Mouse (Mus musculus): ENCODE results near the gene U2af1l4. TPM values are rescaled to one million over a fixed set of nuclear protein-coding genes. Genes with fewer than 3 reads are reported as not detected.
A peak's percentile ranks its signal among the peaks of the same experiment; 100 is the strongest.

The U2af1l4 gene
- polyA plus RNA-seq, 1 experiment from 2014 or later: 73.8 TPM

- peak within 1 kb of the TSS; percentile 75 for H3K4me2 ChIP-seq (ENCODE audit: low read depth, low read length)
- H3K4me3 ChIP-seq (ENCODE audit: low read length): peak within 1 kb of the TSS; percentile 58
- WGBS: under 1% methylated on average over 20 of the region's 20 CpGs
- ATAC-seq: peak; percentile 83
- no peaks in the 10 kb centered on the region for H3K9me3 ChIP-seq (ENCODE audit: control insufficient read depth, low read length)
- no peaks in the 10 kb centered on the region for H3K27me3 ChIP-seq (replicated peaks; ENCODE audit: control insufficient read depth, insufficient read depth, low read length)
- H3K9ac ChIP-seq (ENCODE audit: low read depth, low read length): peak within 1 kb of the TSS; percentile 71
- H3K4me1 ChIP-seq (ENCODE audit: control insufficient read depth, insufficient read depth, low read length): peaks cover 21% of the 10 kb centered on the region
- peaks cover 11% of the 10 kb centered on the region for H3K36me3 ChIP-seq (ENCODE audit: control insufficient read depth, insufficient read depth, low read length)
- H3K27ac ChIP-seq (ENCODE audit: low read length): peak within 1 kb of the TSS; percentile 64
Measured at GRCm38 (mm10) chr7:30559443-30559954, 3.6 kb upstream of the U2af1l4 start, which contains the start of gene Lin37. Gene Lin37 (minus strand): TSS chr7:30559838.

GRCm38 (mm10) chr7:30560296-30560695, 2.8 kb upstream of the U2af1l4 start:
- Histone ChIP-seq H3K27me3 (replicated peaks; ENCODE audit: control insufficient read depth, insufficient read depth, low read length) (no peaks in the 10 kb centered on the region), H3K9me3 (ENCODE audit: control insufficient read depth, low read length) (no peaks in the 10 kb centered on the region), H3K4me1 (ENCODE audit: control insufficient read depth, insufficient read depth, low read length) (peaks cover 21% of the 10 kb centered on the region), H3K27ac (ENCODE audit: low read length) (peak overlapping the region; percentile 50; the same call in 1 of the 2 replicates), H3K9ac (ENCODE audit: low read depth, low read length) (no peak overlapping the region), H3K4me3 (ENCODE audit: low read length) (no peak overlapping the region), H3K36me3 (ENCODE audit: control insufficient read depth, insufficient read depth, low read length) (peaks cover 10% of the 10 kb centered on the region), H3K4me2 (ENCODE audit: low read depth, low read length) (peak overlapping the region; percentile 53; the same call in 1 of the 2 replicates)
- WGBS: 61% methylated on average over 2 of the region's 2 CpGs
- ATAC-seq: no peak

GRCm38 (mm10) chr7:30562526-30563116, 480 bp upstream of the U2af1l4 start:
- no peak for ATAC-seq
- peak overlapping the region; percentile 85 for H3K4me3 ChIP-seq (ENCODE audit: low read length)
- H3K36me3 ChIP-seq (ENCODE audit: control insufficient read depth, insufficient read depth, low read length): peaks cover 8% of the 10 kb centered on the region; the same call in 1 of the 2 replicates
- H3K9me3 ChIP-seq (ENCODE audit: control insufficient read depth, low read length): no peaks in the 10 kb centered on the region
- peak overlapping the region; percentile 78 for H3K9ac ChIP-seq (ENCODE audit: low read depth, low read length)
- peak overlapping the region; percentile 98 for H3K27ac ChIP-seq (ENCODE audit: low read length)
- under 1% methylated on average over 27 of the region's 27 CpGs for WGBS
- H3K4me2 ChIP-seq (ENCODE audit: low read depth, low read length): peak overlapping the region; percentile 65
- H3K27me3 ChIP-seq (replicated peaks; ENCODE audit: control insufficient read depth, insufficient read depth, low read length): no peaks in the 10 kb centered on the region
- peaks cover 21% of the 10 kb centered on the region for H3K4me1 ChIP-seq (ENCODE audit: control insufficient read depth, insufficient read depth, low read length)

- peak overlapping the region; percentile 88 for H3K9ac ChIP-seq (ENCODE audit: low read depth, low read length)
- no peaks in the 10 kb centered on the region for H3K27me3 ChIP-seq (replicated peaks; ENCODE audit: control insufficient read depth, insufficient read depth, low read length)
- H3K9me3 ChIP-seq (ENCODE audit: control insufficient read depth, low read length): no peaks in the 10 kb centered on the region
- no peak for ATAC-seq
- H3K4me1 ChIP-seq (ENCODE audit: control insufficient read depth, insufficient read depth, low read length): peaks cover 12% of the 10 kb centered on the region
- H3K4me3 ChIP-seq (ENCODE audit: low read length): peak overlapping the region; percentile 85
- peak overlapping the region; percentile 98 for H3K27ac ChIP-seq (ENCODE audit: low read length)
- peak overlapping the region; percentile 58 for H3K4me2 ChIP-seq (ENCODE audit: low read depth, low read length)
- H3K36me3 ChIP-seq (ENCODE audit: control insufficient read depth, insufficient read depth, low read length): peaks cover 10% of the 10 kb centered on the region
- 22% methylated on average over 6 of the region's 6 CpGs for WGBS
Measured at GRCm38 (mm10) chr7:30563906-30564280, 792 bp downstream of the U2af1l4 start.

GRCm38 (mm10) chr7:30564970-30565571, 2.0 kb downstream of the U2af1l4 start, which contains the start of gene Igflr1:
Gene Igflr1 (plus strand): TSS chr7:30565427.
- Histone ChIP-seq H3K4me3 (ENCODE audit: low read length) (no peak within 1 kb of the TSS), H3K9me3 (ENCODE audit: control insufficient read depth, low read length) (no peaks in the 10 kb centered on the region), H3K4me2 (ENCODE audit: low read depth, low read length) (no peak within 1 kb of the TSS), H3K9ac (ENCODE audit: low read depth, low read length) (no peak within 1 kb of the TSS), H3K27ac (ENCODE audit: low read length) (no peak within 1 kb of the TSS), H3K36me3 (ENCODE audit: control insufficient read depth, insufficient read depth, low read length) (peaks cover 21% of the 10 kb centered on the region), H3K27me3 (replicated peaks; ENCODE audit: control insufficient read depth, insufficient read depth, low read length) (no peaks in the 10 kb centered on the region), H3K4me1 (ENCODE audit: control insufficient read depth, insufficient read depth, low read length) (peaks cover 10% of the 10 kb centered on the region)
- 95% methylated on average over 12 of the region's 12 CpGs for WGBS
- ATAC-seq: no peak

GRCm38 (mm10) chr7:30566033-30566432, 2.9 kb downstream of the U2af1l4 start:
- Histone ChIP-seq H3K4me1 (ENCODE audit: control insufficient read depth, insufficient read depth, low read length) (peaks cover 7% of the 10 kb centered on the region; the same call in 1 of the 2 replicates), H3K4me2 (ENCODE audit: low read depth, low read length) (no peak overlapping the region), H3K9me3 (ENCODE audit: control insufficient read depth, low read length) (no peaks in the 10 kb centered on the region), H3K27me3 (replicated peaks; ENCODE audit: control insufficient read depth, insufficient read depth, low read length) (no peaks in the 10 kb centered on the region), H3K36me3 (ENCODE audit: control insufficient read depth, insufficient read depth, low read length) (peaks cover 27% of the 10 kb centered on the region), H3K27ac (ENCODE audit: low read length) (no peak overlapping the region), H3K9ac (ENCODE audit: low read depth, low read length) (no peak overlapping the region), H3K4me3 (ENCODE audit: low read length) (no peak overlapping the region)
- no peak for ATAC-seq
- 79% methylated on average over 9 of the region's 9 CpGs for WGBS

- H3K4me3 ChIP-seq (ENCODE audit: low read length): no peak overlapping the region
- H3K27me3 ChIP-seq (replicated peaks; ENCODE audit: control insufficient read depth, insufficient read depth, low read length): no peaks in the 10 kb centered on the region
- peaks cover 7% of the 10 kb centered on the region; the same call in 1 of the 2 replicates for H3K4me1 ChIP-seq (ENCODE audit: control insufficient read depth, insufficient read depth, low read length)
- WGBS: 90% methylated on average over 11 of the region's 11 CpGs
- no peaks in the 10 kb centered on the region for H3K9me3 ChIP-seq (ENCODE audit: control insufficient read depth, low read length)
- peaks cover 37% of the 10 kb centered on the region for H3K36me3 ChIP-seq (ENCODE audit: control insufficient read depth, insufficient read depth, low read length)
- no peak overlapping the region for H3K9ac ChIP-seq (ENCODE audit: low read depth, low read length)
- no peak overlapping the region for H3K4me2 ChIP-seq (ENCODE audit: low read depth, low read length)
- no peak overlapping the region for H3K27ac ChIP-seq (ENCODE audit: low read length)
- ATAC-seq: no peak
Measured at GRCm38 (mm10) chr7:30567555-30567954, 4.5 kb downstream of the U2af1l4 start.

- no peaks in the 10 kb centered on the region for H3K4me1 ChIP-seq (ENCODE audit: control insufficient read depth, insufficient read depth, low read length)
- no peaks in the 10 kb centered on the region for H3K9me3 ChIP-seq (ENCODE audit: control insufficient read depth, low read length)
- WGBS: 82% methylated on average over 5 of the region's 5 CpGs
- H3K4me3 ChIP-seq (ENCODE audit: low read length): no peak overlapping the region
- no peak overlapping the region for H3K4me2 ChIP-seq (ENCODE audit: low read depth, low read length)
- no peak overlapping the region for H3K27ac ChIP-seq (ENCODE audit: low read length)
- no peak for ATAC-seq
- no peak overlapping the region for H3K9ac ChIP-seq (ENCODE audit: low read depth, low read length)
- H3K27me3 ChIP-seq (replicated peaks; ENCODE audit: control insufficient read depth, insufficient read depth, low read length): no peaks in the 10 kb centered on the region
- H3K36me3 ChIP-seq (ENCODE audit: control insufficient read depth, insufficient read depth, low read length): peaks cover 64% of the 10 kb centered on the region
Measured at GRCm38 (mm10) chr7:30572389-30572788, 9.3 kb downstream of the U2af1l4 start.

- H3K4me1 ChIP-seq (ENCODE audit: control insufficient read depth, insufficient read depth, low read length): no peaks in the 10 kb centered on the region
- no peak overlapping the region for H3K9ac ChIP-seq (ENCODE audit: low read depth, low read length)
- no peak overlapping the region for H3K27ac ChIP-seq (ENCODE audit: low read length)
- H3K27me3 ChIP-seq (replicated peaks; ENCODE audit: control insufficient read depth, insufficient read depth, low read length): no peaks in the 10 kb centered on the region
- ATAC-seq: no peak
- H3K9me3 ChIP-seq (ENCODE audit: control insufficient read depth, low read length): no peaks in the 10 kb centered on the region
- 78% methylated on average over 2 of the region's 2 CpGs for WGBS
- peaks cover 65% of the 10 kb centered on the region for H3K36me3 ChIP-seq (ENCODE audit: control insufficient read depth, insufficient read depth, low read length)
- no peak overlapping the region for H3K4me3 ChIP-seq (ENCODE audit: low read length)
- no peak overlapping the region for H3K4me2 ChIP-seq (ENCODE audit: low read depth, low read length)
Measured at GRCm38 (mm10) chr7:30572969-30573368, 9.9 kb downstream of the U2af1l4 start.

All from intestine, embryonic 16.5 days (tissue).